21 mouse cellular contexts compared by ENCODE assay signal in genomic region chr8:111793324-111793917, GRCm38 (mm10). TPM values are rescaled to one million over a fixed set of nuclear protein-coding genes. Genes with fewer than 3 reads are reported as not detected.
A peak's percentile ranks its signal among the peaks of the same experiment; 100 is the strongest.
DNase-seq lines count a peak whose midpoint lies in the region; ATAC-seq and TF ChIP-seq lines count a peak whose summit lies in the region.
"Had no signal": no experiment of that assay in that cellular context is flagged by ENCODE, and none has a peak within 500 bp of the region (broad histone marks: within the 10 kb centered on the region; RNA-seq: fewer than 3 reads in every experiment).

No protein-coding gene starts in this region.

- H3K4me1 ChIP-seq in kidney, embryonic 14.5 days (ENCODE audit: control insufficient read depth, insufficient read depth, low read length), result peaks cover 4% of the 10 kb centered on the region
- H3K4me1 ChIP-seq in neural tube, embryonic 13.5 days (replicated peaks), result peaks cover 31% of the 10 kb centered on the region
- no peaks in the 10 kb centered on the region for H3K4me1 ChIP-seq in intestine, postnatal 0 days (replicated peaks; ENCODE audit: control insufficient read depth, insufficient read depth, low read length)

- peak; percentile 29; the same call in 1 of the 2 replicates for TF ChIP-seq CTCF in intestine, postnatal 0 days (IDR thresholded peaks at IDR 0.05; ENCODE audit: low read depth)

- H3K27ac ChIP-seq in kidney, embryonic 14.5 days (ENCODE audit: low read depth, low read length), result peak overlapping the region; percentile 17; the same call in 1 of the 2 replicates
- 0 out of 2 replicates have a peak overlapping the region, but pooled peaks have one; percentile 39 for H3K27ac ChIP-seq in neural tube, embryonic 13.5 days (replicated peaks)
- no peak overlapping the region for H3K27ac ChIP-seq in intestine, postnatal 0 days (ENCODE audit: low read depth, low read length)
- H3K27ac ChIP-seq: embryonic facial prominence, embryonic 12.5 days; forebrain, embryonic 15.5 days; midbrain, embryonic 13.5 days had no signal

- no peak overlapping the region for H3K9ac ChIP-seq in kidney, embryonic 14.5 days (ENCODE audit: low read depth, low read length)
- no peak overlapping the region for H3K9ac ChIP-seq in neural tube, embryonic 13.5 days
- H3K9ac ChIP-seq in intestine, postnatal 0 days (ENCODE audit: low read depth, low read length), result no peak overlapping the region
- H3K9ac ChIP-seq: embryonic facial prominence, embryonic 12.5 days; forebrain, embryonic 15.5 days; kidney, embryonic 15.5 days; midbrain, embryonic 13.5 days had no signal

- H3K36me3 ChIP-seq in kidney, embryonic 14.5 days (ENCODE audit: control insufficient read depth, insufficient read depth, low read length), result peaks cover 3% of the 10 kb centered on the region; the same call in 1 of the 2 replicates
- no peaks in the 10 kb centered on the region; the same call in 1 of the 2 replicates for H3K36me3 ChIP-seq in neural tube, embryonic 13.5 days
- H3K36me3 ChIP-seq in intestine, postnatal 0 days (ENCODE audit: control insufficient read depth, insufficient read depth), result no peaks in the 10 kb centered on the region
- H3K36me3 ChIP-seq: forebrain, embryonic 15.5 days had no signal

- H3K4me3 ChIP-seq in kidney, embryonic 14.5 days (ENCODE audit: low read length), result no peak overlapping the region
- no peak overlapping the region for H3K4me3 ChIP-seq in neural tube, embryonic 13.5 days
- H3K4me3 ChIP-seq in intestine, postnatal 0 days (ENCODE audit: low read depth, low read length), result no peak overlapping the region
- H3K4me3 ChIP-seq: embryonic facial prominence, embryonic 12.5 days; forebrain, embryonic 15.5 days; kidney, embryonic 15.5 days; midbrain, embryonic 13.5 days had no signal

- ATAC-seq in kidney, embryonic 14.5 days (ENCODE audit: low FRiP score, low TSS enrichment), result no peak
- ATAC-seq in neural tube, embryonic 13.5 days (ENCODE audit: low read depth), result no peak
- ATAC-seq in intestine, postnatal 0 days, result no peak
- ATAC-seq: forebrain, embryonic 15.5 days; midbrain, embryonic 13.5 days had no signal

- 75% methylated on average over 3 of the region's 3 CpGs for WGBS in kidney, embryonic 14.5 days
- WGBS in neural tube, embryonic 13.5 days, result 81% methylated on average over 3 of the region's 3 CpGs
- WGBS in intestine, postnatal 0 days, result 54% methylated on average over 3 of the region's 3 CpGs

- DNase-seq in kidney, adult 11 months, result no peak
- DNase-seq in neural tube, embryonic 10.5 days (ENCODE audit: extremely low spot score, low spot score), result no peak
- DNase-seq in spleen, adult 18-20 months, result no peak
- no peak for DNase-seq in gastrocnemius, postnatal 4 days (ENCODE audit: low spot score in 2 of 2)
- DNase-seq: adrenal gland, postnatal 10 days; B cell, adult 2 months; cerebellum, adult 9-10 months; gastrocnemius, postnatal 36 days; liver; right cerebral cortex, postnatal 14 days; thymus, adult 18-20 months; thymus, postnatal 4 days had no signal

- no peak overlapping the region for H3K4me2 ChIP-seq in kidney, embryonic 14.5 days (replicated peaks; ENCODE audit: low read depth, low read length)
- no peak overlapping the region for H3K4me2 ChIP-seq in neural tube, embryonic 13.5 days
- H3K4me2 ChIP-seq in intestine, postnatal 0 days (replicated peaks; ENCODE audit: low read depth), result no peak overlapping the region
- H3K4me2 ChIP-seq: embryonic facial prominence, embryonic 12.5 days; forebrain, embryonic 15.5 days; kidney, embryonic 15.5 days; midbrain, embryonic 13.5 days had no signal

- H3K27me3 ChIP-seq in kidney, embryonic 14.5 days (ENCODE audit: control insufficient read depth, insufficient read depth, low read length), result no peaks in the 10 kb centered on the region
- no peaks in the 10 kb centered on the region for H3K27me3 ChIP-seq in neural tube, embryonic 13.5 days
- no peaks in the 10 kb centered on the region for H3K27me3 ChIP-seq in intestine, postnatal 0 days (replicated peaks; ENCODE audit: control insufficient read depth, insufficient read depth, low read length)
- H3K27me3 ChIP-seq: embryonic facial prominence, embryonic 12.5 days; forebrain, embryonic 15.5 days; kidney, embryonic 15.5 days; midbrain, embryonic 13.5 days had no signal

- no peaks in the 10 kb centered on the region for H3K9me3 ChIP-seq in kidney, embryonic 14.5 days (ENCODE audit: control insufficient read depth, low read length)
- H3K9me3 ChIP-seq in neural tube, embryonic 13.5 days, result no peaks in the 10 kb centered on the region
- no peaks in the 10 kb centered on the region for H3K9me3 ChIP-seq in intestine, postnatal 0 days (ENCODE audit: control insufficient read depth)
- H3K9me3 ChIP-seq: embryonic facial prominence, embryonic 12.5 days; forebrain, embryonic 15.5 days; kidney, embryonic 15.5 days; midbrain, embryonic 13.5 days had no signal

RNA-seq across cellular contexts. Expression of gene Bcar1, which starts 49.8 kb away (rescaled TPM):
- 39.1 and 55.6 TPM in 2 replicates for polyA plus RNA-seq in kidney, embryonic 14.5 days (2014; fragmentation: Nextera tagmentation; extraction: Ambion mirVana)
- polyA plus RNA-seq in neural tube, embryonic 13.5 days (2015; fragmentation: Nextera tagmentation; extraction: Ambion mirVana), result 51.0 and 51.6 TPM in 2 replicates
- polyA plus RNA-seq in intestine, postnatal 0 days (2015; fragmentation: Nextera tagmentation; extraction: Ambion mirVana), result 38.8 and 41.1 TPM in 2 replicates
- total RNA-seq in gastrocnemius, postnatal 4 days (2021), result 10 to 100 TPM; 35.1 to 36.5 TPM
- total RNA-seq: common myeloid progenitor, adult 5-6 weeks; megakaryocyte, adult 5-6 weeks had no signal
